Mouse (Mus musculus) Patski (cell line): Measurements from ENCODE around the gene Pamr1. TPM values are rescaled to one million over a fixed set of nuclear protein-coding genes. Genes with fewer than 3 reads are reported as not detected.
A peak's percentile ranks its signal among the peaks of the same experiment; 100 is the strongest.

ENCODE experiments used
- ATAC-seq: fragments of 100-300 bp; one replicate; pipeline ENCODE4 v1.8.0; 2021
- CTCF ChIA-PET: fragments of 350-600 bp; sonication (Branson Sonifier 250); formaldehyde crosslinking; loops from one replicate; lab custom pipeline; 2022; ENCODE audit warnings: inconsistent platforms; lab: Charles Lee
- POLR2A ChIA-PET: fragments of 350-600 bp; sonication (Branson Sonifier 250); formaldehyde crosslinking; loops from one replicate; lab custom pipeline; 2022; ENCODE audit warnings: antibody characterized with exemption, inconsistent platforms; lab: Charles Lee
- DNase-seq: peaks from one replicate; pipeline ENCODE4 v3.0.0-alpha.2; 2011; ENCODE audit warnings: low read depth, low spot score
- H3K27me3 ChIP-seq: fragments of 371-371 bp; one replicate; pipeline ENCODE4 v1.5.1; 2021
- CTCF ChIP-seq: fragments of 100-300 bp; IDR thresholded peaks from one replicate; pipeline ENCODE4 v1.5.1; 2021
- in situ Hi-C: fragments of 300-500 bp; cut with MboI; formaldehyde crosslinking; loops from 3 replicates; pipeline ENCODE4 v1.11.1; 2018; ENCODE audit warnings: low pct_unique_long_range_greater_than_20kb, mixed read lengths
- polyA plus RNA-seq: library from polyadenylated mRNA; unstranded; gene quantifications from one replicate; pipeline ENCODE4 v1.2.3, GENCODE M21; 2021

Pamr1 gene
- polyA plus RNA-seq, 1 experiment from 2014 or later: 19.0 TPM

- H3K27me3 ChIP-seq: no peaks in the 10 kb centered on the region
- ChIA-PET POLR2A (interaction anchor here (0.7 kb wide), 1 partner anchor 157 kb away, joined by 3 read pairs; no protein-coding TSS in a partner anchor), CTCF (interaction anchor here (0.9 to 1.7 kb wide), 3 partner anchors 11 to 29 kb away, joined by 3 to 5 read pairs (median 3); no protein-coding TSS in a partner anchor)
- in situ Hi-C loops: no loop called here
- DNase-seq (peak; percentile 83), ATAC-seq (peak; percentile 88)
- TF ChIP-seq CTCF: no peak
Observed at GRCm38 (mm10) chr2:102543961-102544719, 5.7 kb upstream of the Pamr1 start.

- no peak for TF ChIP-seq CTCF
- ChIA-PET CTCF (interaction anchor here (1.0 to 3.0 kb wide), 8 partner anchors 13 to 663 kb away, joined by 3 to 9 read pairs (median 4); no protein-coding TSS in a partner anchor), POLR2A (interaction anchor here (0.8 kb wide), 1 partner anchor 14 kb away, joined by 3 read pairs; no protein-coding TSS in a partner anchor)
- ATAC-seq: peak; percentile 18
- in situ Hi-C loops: loop anchor here (5.0 kb wide), 1 partner anchor 99 kb away; the partner anchor contains the start of gene Fjx1
- no peaks in the 10 kb centered on the region for H3K27me3 ChIP-seq
- DNase-seq: peak; percentile 69
Observed at GRCm38 (mm10) chr2:102550910-102551582, 1.2 kb downstream of the Pamr1 start.

GRCm38 (mm10) chr2:102551594-102551993 is 1.8 kb downstream of the Pamr1 start:
- DNase-seq (no peak), ATAC-seq (peak; percentile 28)
- ChIA-PET POLR2A (interaction anchor here (0.5 to 0.8 kb wide), 2 partner anchors 14 to 30 kb away, joined by 3 read pairs; no protein-coding TSS in a partner anchor), CTCF (interaction anchor here (1.0 to 3.0 kb wide), 8 partner anchors 11 to 663 kb away, joined by 3 to 9 read pairs (median 4); no protein-coding TSS in a partner anchor)
- in situ Hi-C loops: loop anchor here (5.0 kb wide), 1 partner anchor 99 kb away; the partner anchor contains the start of gene Fjx1
- H3K27me3 ChIP-seq: no peaks in the 10 kb centered on the region
- TF ChIP-seq CTCF: no peak

- DNase-seq (peak; percentile 94), ATAC-seq (peak; percentile 83)
- in situ Hi-C loops: loop anchor here (5.0 kb wide), 1 partner anchor 100 kb away; the partner anchor contains the start of gene Fjx1
- CTCF ChIA-PET: interaction anchor here (0.7 to 3.0 kb wide), 8 partner anchors 10 to 559 kb away, joined by 3 to 9 read pairs (median 4); no protein-coding TSS in a partner anchor
- TF ChIP-seq CTCF: no peak
- H3K27me3 ChIP-seq: no peaks in the 10 kb centered on the region
- POLR2A ChIA-PET: interaction anchor here (0.5 to 0.8 kb wide), 3 partner anchors 15 to 33 kb away, joined by 3 to 4 read pairs (median 3); no protein-coding TSS in a partner anchor
Observed at GRCm38 (mm10) chr2:102552095-102552537, 2.3 kb downstream of the Pamr1 start.

- peak; percentile 59 for DNase-seq
- H3K27me3 ChIP-seq: no peaks in the 10 kb centered on the region
- CTCF ChIA-PET: no interaction called here
- in situ Hi-C loops: no loop called here
- TF ChIP-seq CTCF: no peak
- POLR2A ChIA-PET: no interaction called here
- ATAC-seq: peak; percentile 15
Observed at GRCm38 (mm10) chr2:102557085-102557484, 7.3 kb downstream of the Pamr1 start.

GRCm38 (mm10) chr2:102558965-102559364 is 9.2 kb downstream of the Pamr1 start:
- TF ChIP-seq CTCF: no peak
- ATAC-seq: no peak
- POLR2A ChIA-PET: no interaction called here
- in situ Hi-C loops: no loop called here
- CTCF ChIA-PET: no interaction called here
- H3K27me3 ChIP-seq: no peaks in the 10 kb centered on the region
- no peak for DNase-seq

- no peak for ATAC-seq
- POLR2A ChIA-PET: no interaction called here
- no peaks in the 10 kb centered on the region for H3K27me3 ChIP-seq
- CTCF ChIA-PET: no interaction called here
- in situ Hi-C loops: no loop called here
- DNase-seq: no peak
- no peak for TF ChIP-seq CTCF
Observed at GRCm38 (mm10) chr2:102563848-102564247, 14.0 kb downstream of the Pamr1 start.

- H3K27me3 ChIP-seq: no peaks in the 10 kb centered on the region
- CTCF ChIA-PET: interaction anchor here (1.0 kb wide), 1 partner anchor 10 kb away, joined by 3 read pairs; no protein-coding TSS in a partner anchor
- POLR2A ChIA-PET: interaction anchor here (0.6 kb wide), 1 partner anchor 22 kb away, joined by 3 read pairs; no protein-coding TSS in a partner anchor
- ATAC-seq: no peak
- no peak for DNase-seq
- in situ Hi-C loops: no loop called here
- TF ChIP-seq CTCF: no peak
Observed at GRCm38 (mm10) chr2:102579248-102579647, 29.4 kb downstream of the Pamr1 start.

- POLR2A ChIA-PET: no interaction called here
- peak; percentile 85 for TF ChIP-seq CTCF
- DNase-seq: no peak
Observed at GRCm38 (mm10) chr2:102589977-102590376, 40.2 kb downstream of the Pamr1 start.

GRCm38 (mm10) chr2:102594535-102594934 is 44.7 kb downstream of the Pamr1 start:
- ATAC-seq (no peak), DNase-seq (no peak)
- TF ChIP-seq CTCF: no peak
- POLR2A ChIA-PET: no interaction called here
- in situ Hi-C loops: loop anchor here (5.0 to 10.0 kb wide), 4 partner anchors 83 to 483 kb away; no protein-coding TSS in a partner anchor
- no peaks in the 10 kb centered on the region for H3K27me3 ChIP-seq
- CTCF ChIA-PET: no interaction called here

More at GRCm38 (mm10) chr2:102589977-102590376, 40.2 kb downstream of the Pamr1 start:
- no peaks in the 10 kb centered on the region for H3K27me3 ChIP-seq
- CTCF ChIA-PET: no interaction called here
- in situ Hi-C loops: loop anchor here (5.0 to 10.0 kb wide), 4 partner anchors 87 to 487 kb away; no protein-coding TSS in a partner anchor
- ATAC-seq: no peak
